Mouse (Mus musculus) bone marrow, adult 2 months (tissue): ENCODE measurements around the gene 4930572O03Rik.
"Not testable (repeated sequence)": the region's sequence is repeated elsewhere in the genome, so short reads cannot be mapped to it uniquely, and the experiment has no call there.

Experiments used
- CTCF ChIP-seq: fragments of 200-500 bp; IDR thresholded peaks from 2 replicates; pipeline ENCODE4 v1.5.1; 2011; ENCODE audit warnings: low read length, control low read depth; ENCODE audit not compliant: control insufficient read depth, insufficient read depth
- POLR2A ChIP-seq: fragments of 200-500 bp; IDR thresholded peaks from 2 replicates; pipeline ENCODE4 v1.6.1; 2011; ENCODE audit warnings: low read depth, mild to moderate bottlenecking, control low read depth, low read length, borderline replicate concordance; ENCODE audit not compliant: control insufficient read depth

- TF ChIP-seq CTCF, POLR2A: not testable (repeated sequence)
Observed at GRCm38 (mm10) chr5:15673989-15674388, 17.1 kb upstream of the 4930572O03Rik start.
